Mouse (Mus musculus): Measurements from ENCODE around the gene Cstf1. TPM values are rescaled to one million over a fixed set of nuclear protein-coding genes. Genes with fewer than 3 reads are reported as not detected.

Gene Cstf1
- polyA plus RNA-seq, 1 experiment: 79.1 TPM

- H3K36me3 ChIP-seq (ENCODE audit: control insufficient read depth, insufficient read depth, low read length): no peaks in the 10 kb centered on the region
- TF ChIP-seq CTCF (IDR thresholded peaks at IDR 0.05; ENCODE audit: borderline replicate concordance, control insufficient read depth, extremely low read depth, insufficient read depth, low read length, poor library complexity) (no peak), POLR2A (IDR thresholded peaks at IDR 0.05; ENCODE audit: control insufficient read depth, extremely low read depth, insufficient read depth, low read length, poor library complexity) (no peak)
- WGBS: 94% methylated on average over 5 of the region's 5 CpGs
Measured at GRCm38 (mm10) chr2:172418208-172418607, 47.7 kb downstream of the Cstf1 start.

DNA sequence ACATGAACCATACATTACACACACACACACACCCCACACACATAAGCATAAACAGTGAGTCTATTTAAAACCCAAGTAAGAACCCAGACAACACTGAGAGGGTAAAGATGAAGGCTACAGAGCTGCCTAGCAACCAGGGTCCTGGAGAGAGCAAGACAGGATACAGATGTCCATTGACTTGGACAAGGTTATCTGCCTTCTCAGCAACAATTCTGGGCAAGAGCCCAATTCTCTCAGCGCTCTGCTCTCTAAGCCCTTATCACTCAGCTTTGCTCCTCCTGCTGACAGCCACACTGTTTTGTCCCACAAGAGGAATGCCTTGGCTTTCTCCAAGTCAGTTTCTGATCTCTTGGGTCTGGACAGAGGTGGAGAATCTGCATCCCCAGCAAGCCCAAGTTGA lies 60.1 kb downstream of the Cstf1 start:
- WGBS: 91% methylated on average over 1 of the region's 1 CpGs
- no peak for DNase-seq

More at GRCm38 (mm10) chr2:172418208-172418607, 47.7 kb downstream of the Cstf1 start:
- peaks cover 15% of the 10 kb centered on the region for H3K4me1 ChIP-seq (replicated peaks; ENCODE audit: control insufficient read depth, insufficient read depth, low read length)
- H3K27ac ChIP-seq (ENCODE audit: control insufficient read depth, insufficient read depth, low read length): no peak overlapping the region
- no peaks in the 10 kb centered on the region for H3K27me3 ChIP-seq (ENCODE audit: control insufficient read depth, insufficient read depth, low read length)
- no peak overlapping the region for H3K4me3 ChIP-seq (ENCODE audit: control insufficient read depth, insufficient read depth, low read length)
- no peak for DNase-seq

More for the DNA sequence above, 60.1 kb downstream of the Cstf1 start:
- H3K27me3 ChIP-seq (ENCODE audit: control insufficient read depth, insufficient read depth, low read length): no peaks in the 10 kb centered on the region
- TF ChIP-seq POLR2A (IDR thresholded peaks at IDR 0.05; ENCODE audit: control insufficient read depth, extremely low read depth, insufficient read depth, low read length, poor library complexity) (no peak), CTCF (IDR thresholded peaks at IDR 0.05; ENCODE audit: borderline replicate concordance, control insufficient read depth, extremely low read depth, insufficient read depth, low read length, poor library complexity) (no peak)
- no peaks in the 10 kb centered on the region for H3K36me3 ChIP-seq (ENCODE audit: control insufficient read depth, insufficient read depth, low read length)
- H3K4me3 ChIP-seq (ENCODE audit: control insufficient read depth, insufficient read depth, low read length): no peak overlapping the region
- H3K4me1 ChIP-seq (replicated peaks; ENCODE audit: control insufficient read depth, insufficient read depth, low read length): peaks cover 61% of the 10 kb centered on the region
- no peak overlapping the region for H3K27ac ChIP-seq (ENCODE audit: control insufficient read depth, insufficient read depth, low read length)

Other genes starting within 250 kb of the Cstf1 start
- not detected in 2 replicates for gene Mc3r, start 122.2 kb upstream of the Cstf1 start, polyA plus RNA-seq (2012; rRNA removed)
- 6.0 and 6.9 TPM in 2 replicates for gene Fam210b, start 25.1 kb upstream of the Cstf1 start, polyA plus RNA-seq (2012; rRNA removed)
- gene Aurka, start 146 bp upstream of the Cstf1 start, polyA plus RNA-seq (2012; rRNA removed): 47.7 and 52.1 TPM in 2 replicates
- gene Cass4, start 23.1 kb downstream of the Cstf1 start, polyA plus RNA-seq (2012; rRNA removed): 2.2 and 2.8 TPM in 2 replicates
- gene Rtf2, start 69.9 kb downstream of the Cstf1 start, polyA plus RNA-seq (2012; rRNA removed): 79.6 and 86.7 TPM in 2 replicates
- not detected in 2 replicates for gene Gcnt7, start 87.9 kb downstream of the Cstf1 start, polyA plus RNA-seq (2012; rRNA removed)
- gene Fam209, start 101.8 kb downstream of the Cstf1 start, polyA plus RNA-seq (2012; rRNA removed): 0.42 and 0.81 TPM in 2 replicates
- gene Tfap2c, start 178.9 kb downstream of the Cstf1 start, polyA plus RNA-seq (2012; rRNA removed): 0.69 and 0.92 TPM in 2 replicates

Data from thymus, adult 2 months (tissue).